Mouse (Mus musculus) right cerebral cortex, adult 2 months (tissue): ENCODE data around the gene Sash3.

ENCODE experiments used
- DNase-seq, 2 experiments: peaks; one replicate each; pipeline ENCODE4 v3.0.0; 2021 to 2022; ENCODE audit warnings: low spot score in 2 of 2

Sash3 gene

DNA sequence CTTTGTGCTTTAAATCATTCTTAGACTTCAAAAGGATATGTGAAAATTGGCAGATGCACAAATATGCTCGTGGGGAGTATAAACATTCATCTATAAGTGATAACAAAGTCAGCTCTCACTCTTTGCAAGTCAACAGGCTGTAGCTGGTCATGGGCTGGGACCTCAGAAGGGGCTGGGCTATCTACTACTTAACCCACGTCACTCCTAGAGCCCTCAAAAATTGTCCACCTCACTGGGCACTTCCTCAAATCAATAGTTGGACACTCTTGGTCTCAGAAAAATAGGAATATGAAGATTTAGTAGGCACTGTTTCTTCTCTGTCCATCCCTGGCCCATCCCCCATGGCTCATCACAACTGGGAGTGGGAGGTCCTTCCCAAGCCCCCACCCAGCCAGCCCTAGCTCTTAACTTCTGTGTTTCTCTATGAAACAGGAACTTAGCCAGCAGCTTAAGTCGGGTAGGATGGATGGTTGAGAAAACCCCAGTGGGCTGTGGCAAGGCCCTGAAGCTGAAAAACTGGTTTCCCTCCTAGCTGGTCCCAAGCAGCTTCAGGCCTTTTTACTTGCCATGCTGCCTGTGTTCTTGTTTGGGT, 5.9 kb upstream of the Sash3 start:
- DNase-seq = no peak

GRCm38 (mm10) chrX:48141481-48141880, 4.8 kb upstream of the Sash3 start:
- no peak for DNase-seq

DNA sequence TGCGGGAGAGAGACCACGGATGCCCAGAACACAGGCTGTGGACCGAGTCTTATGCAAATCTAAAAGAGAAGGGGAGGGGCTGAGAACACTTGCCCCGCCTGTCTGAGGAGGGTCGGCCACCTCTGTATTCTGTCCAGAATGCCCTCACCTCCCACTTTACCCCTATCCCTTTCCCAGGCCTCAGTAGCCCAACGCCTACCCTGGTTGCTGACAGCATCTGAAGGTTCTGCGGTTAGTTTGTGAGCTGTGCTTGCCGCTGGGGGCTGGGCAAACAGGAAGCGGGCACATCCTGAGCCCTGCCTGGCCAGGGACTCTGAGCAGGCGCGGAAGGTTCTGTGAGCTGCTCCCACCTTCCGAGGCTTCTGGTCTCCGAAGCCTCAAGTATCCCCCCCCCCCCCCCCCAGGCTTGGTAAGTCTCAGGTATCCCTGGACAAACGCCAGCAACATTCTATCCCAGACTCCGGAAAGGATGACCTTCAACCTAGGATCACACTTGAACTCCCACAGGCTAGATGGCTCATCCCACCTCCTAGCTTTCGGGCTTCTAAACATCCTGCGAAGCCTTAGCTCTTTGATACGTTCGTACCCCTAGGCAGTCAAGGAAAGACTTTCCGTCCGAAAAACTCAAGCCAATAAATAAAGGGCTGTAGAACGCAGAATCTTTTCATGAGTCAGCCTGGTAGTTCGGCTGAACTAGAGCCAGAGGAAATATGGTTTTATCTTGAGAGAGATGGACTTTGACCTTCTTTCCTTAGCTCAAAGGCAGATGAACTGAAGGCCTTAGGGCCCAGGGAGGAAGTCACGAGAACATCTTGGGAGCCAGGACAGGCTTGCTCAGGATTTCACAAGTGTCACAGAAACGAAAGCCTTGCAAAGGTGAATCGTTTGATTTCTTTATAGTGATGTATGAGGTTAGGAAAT, 2.6 kb upstream of the Sash3 start:
- no peak for DNase-seq

DNA sequence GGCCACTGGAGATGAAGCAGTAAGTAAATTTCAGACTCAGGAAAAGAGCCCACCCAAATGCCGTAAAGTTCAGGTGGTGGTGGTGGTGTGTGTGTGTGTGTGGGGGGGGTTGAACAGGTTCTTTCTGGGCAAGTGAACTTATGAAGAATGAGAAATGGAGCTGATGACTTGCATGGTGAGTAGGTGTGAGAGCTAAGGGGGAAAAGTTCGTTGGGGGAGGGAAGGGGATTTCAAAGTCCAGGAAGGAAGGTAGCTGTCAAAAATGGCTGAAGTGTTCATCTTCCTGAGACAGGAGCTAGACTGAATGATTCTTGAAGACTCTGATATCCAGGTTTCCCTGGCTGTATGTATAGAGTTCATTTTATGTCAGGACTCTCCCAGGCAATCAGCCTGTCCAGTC, 990 bp downstream of the Sash3 start:
- DNase-seq = no peak

DNA sequence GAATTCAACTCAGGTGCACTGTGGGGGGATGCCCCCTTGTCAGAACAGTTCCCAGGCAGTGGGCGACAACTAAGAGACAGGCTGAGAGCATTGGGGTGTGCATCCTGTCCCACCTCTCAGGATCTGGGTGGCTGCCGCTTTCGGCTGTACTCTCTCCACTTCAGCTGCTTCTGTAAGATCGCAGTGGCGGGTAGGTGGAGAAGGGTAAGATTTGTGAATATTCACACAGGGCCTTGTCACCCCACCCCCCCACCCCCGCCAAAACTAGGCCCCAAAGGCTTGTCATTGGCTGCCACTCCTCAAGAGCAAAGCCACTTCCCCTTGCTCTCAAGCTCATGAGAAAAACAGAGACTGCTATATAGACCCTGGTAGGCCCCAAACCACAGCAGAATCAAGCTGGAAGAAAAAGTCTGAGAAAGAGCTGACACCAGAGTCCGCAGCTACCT, 1.5 kb downstream of the Sash3 start:
- no peak for DNase-seq

DNA sequence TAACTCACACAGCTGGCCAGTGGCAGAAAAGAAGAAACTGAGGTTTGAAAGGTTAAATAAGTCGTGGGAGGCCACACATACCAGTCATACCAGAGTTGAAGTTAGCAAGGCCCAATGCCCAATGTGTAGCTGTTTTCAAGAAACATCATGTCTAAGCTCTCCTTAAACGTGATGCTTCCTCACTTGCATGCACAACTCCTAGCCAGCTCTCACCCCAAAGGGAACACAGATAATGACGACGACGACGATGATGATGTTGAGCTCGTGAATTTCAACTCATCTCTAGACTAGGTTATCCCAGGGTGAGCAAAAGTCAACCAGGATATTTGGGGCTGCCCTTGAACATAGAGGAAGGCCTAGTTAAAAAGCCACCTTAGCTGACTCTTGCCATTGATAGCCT, 5.9 kb downstream of the Sash3 start:
- DNase-seq = no peak

- DNase-seq = no peak
Measured at GRCm38 (mm10) chrX:48153414-48153813, 7.2 kb downstream of the Sash3 start.

GRCm38 (mm10) chrX:48153949-48154348, 7.7 kb downstream of the Sash3 start:
- DNase-seq = no peak

- DNase-seq = no peak
Measured at GRCm38 (mm10) chrX:48155489-48155888, 9.3 kb downstream of the Sash3 start.

- DNase-seq = no peak
Measured at GRCm38 (mm10) chrX:48157396-48157795, 11.2 kb downstream of the Sash3 start.

DNA sequence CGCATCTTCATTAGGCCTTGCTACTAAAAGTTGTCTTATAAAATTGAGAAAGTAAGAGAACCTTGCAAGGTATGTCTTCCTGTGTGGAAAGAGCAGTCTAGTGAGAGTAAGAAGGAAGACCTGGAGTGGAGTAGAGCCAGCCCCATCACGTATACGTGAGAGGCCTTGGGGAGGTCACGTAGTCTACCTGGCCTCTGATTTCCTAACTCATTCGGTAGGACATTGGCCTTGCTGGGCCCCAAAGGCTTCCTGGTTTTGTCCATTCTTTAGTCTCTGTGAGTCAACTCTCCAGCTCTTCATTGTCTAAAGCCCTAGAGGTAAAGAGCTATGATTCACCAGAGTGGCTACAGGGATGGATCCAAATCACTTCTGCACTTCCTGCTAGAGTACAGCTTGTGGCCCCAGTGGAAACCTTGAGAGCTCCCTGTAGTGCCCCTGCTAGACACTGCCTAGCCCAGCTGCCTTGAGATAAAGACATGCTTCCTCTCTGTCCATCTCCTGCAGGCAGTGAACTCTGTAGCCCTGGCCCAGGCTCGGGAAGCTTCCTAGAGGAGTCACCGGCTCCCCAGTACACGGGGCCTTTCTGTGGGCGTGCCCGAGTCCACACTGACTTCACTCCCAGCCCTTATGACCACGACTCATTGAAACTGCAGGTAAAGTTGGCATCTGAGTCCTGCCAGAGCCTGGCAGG, 12.1 kb downstream of the Sash3 start:
- DNase-seq = no peak

GRCm38 (mm10) chrX:48169892-48170291, 23.7 kb downstream of the Sash3 start:
- no peak for DNase-seq

- no peak for DNase-seq
Measured at GRCm38 (mm10) chrX:48170368-48170767, 24.1 kb downstream of the Sash3 start.

- no peak for DNase-seq
Measured at GRCm38 (mm10) chrX:48181844-48182243, 35.6 kb downstream of the Sash3 start.

DNA sequence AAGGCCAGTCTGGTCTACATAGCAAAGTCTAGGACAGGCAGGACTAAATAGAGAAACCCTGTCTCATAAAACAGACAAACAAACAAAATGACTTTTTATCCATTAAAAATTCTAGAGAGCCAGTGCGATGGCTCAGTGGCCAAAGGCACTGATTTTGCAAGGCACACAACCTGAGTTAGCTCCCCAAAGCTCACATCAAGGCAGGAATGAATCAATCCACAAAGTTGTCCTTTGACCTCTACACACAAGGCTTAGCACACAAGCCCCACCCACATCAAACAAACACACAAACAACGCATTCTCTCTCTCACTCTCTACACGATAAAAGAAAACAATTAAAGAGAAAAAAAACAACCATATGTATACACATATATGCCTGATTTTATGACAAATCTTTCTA, 38.5 kb downstream of the Sash3 start:
- no peak for DNase-seq

DNA sequence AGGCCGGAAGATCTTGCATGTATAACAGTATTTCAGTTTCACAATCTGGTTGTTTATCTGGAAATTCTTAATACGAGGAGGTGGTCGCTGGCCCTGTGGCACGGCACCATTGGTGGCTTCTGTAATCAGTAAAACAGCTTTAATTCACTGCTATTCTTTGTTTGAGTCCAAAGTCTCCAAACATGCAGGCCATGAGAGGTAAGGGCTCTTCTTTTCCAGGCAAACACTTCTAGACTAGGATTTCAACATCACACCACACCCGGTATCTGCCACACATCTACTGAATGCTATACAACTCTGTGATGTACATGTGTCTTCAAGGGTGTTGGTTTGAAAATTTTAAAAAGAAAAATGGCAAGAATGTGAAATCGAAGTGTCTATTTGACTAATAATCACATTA, 45.0 kb downstream of the Sash3 start:
- no peak for DNase-seq

- DNase-seq = no peak
Measured at GRCm38 (mm10) chrX:48193235-48194152, 47.3 kb downstream of the Sash3 start.

GRCm38 (mm10) chrX:48197856-48198255, 51.6 kb downstream of the Sash3 start:
- no peak for DNase-seq

GRCm38 (mm10) chrX:48199026-48199425, 52.8 kb downstream of the Sash3 start:
- no peak for DNase-seq

DNA sequence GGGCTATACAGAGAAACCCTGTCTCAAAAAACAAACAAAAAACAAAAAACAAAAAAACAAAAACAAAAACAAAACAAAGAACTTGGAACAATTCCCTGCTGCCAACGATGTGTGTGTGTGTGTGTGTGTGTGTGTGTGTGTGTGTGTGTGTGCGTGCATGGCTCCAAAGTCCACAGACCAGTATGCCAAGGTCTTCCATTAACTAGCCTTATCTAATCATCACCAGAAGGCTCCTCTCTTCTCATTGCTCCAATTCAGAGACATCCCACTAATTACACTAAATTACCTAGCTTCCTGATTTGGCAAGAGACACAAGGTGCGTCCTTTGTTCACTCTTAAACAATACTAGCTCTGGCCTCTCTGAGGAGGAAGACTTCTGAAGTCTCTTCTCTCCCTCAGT, 54.5 kb downstream of the Sash3 start:
- no peak for DNase-seq

DNA sequence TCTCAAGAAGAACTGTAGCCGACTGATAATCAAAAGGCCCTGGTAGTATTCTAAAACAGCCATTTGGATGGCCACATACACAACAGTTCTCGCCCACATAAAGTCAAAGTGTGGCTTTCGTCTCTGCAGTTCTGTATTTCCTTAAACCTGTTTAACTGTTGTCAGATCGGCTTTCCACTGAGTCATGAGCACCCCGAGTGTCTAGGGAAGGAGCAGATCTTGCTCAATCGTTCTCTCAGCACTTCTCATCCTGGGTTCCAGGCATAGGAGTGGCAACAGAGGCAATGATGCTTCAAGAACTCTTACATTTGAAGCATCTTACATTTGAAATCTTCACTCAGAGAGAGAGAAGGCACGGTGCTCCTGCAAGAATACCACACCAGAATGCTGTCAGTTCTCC, 55.7 kb downstream of the Sash3 start:
- no peak for DNase-seq

DNA sequence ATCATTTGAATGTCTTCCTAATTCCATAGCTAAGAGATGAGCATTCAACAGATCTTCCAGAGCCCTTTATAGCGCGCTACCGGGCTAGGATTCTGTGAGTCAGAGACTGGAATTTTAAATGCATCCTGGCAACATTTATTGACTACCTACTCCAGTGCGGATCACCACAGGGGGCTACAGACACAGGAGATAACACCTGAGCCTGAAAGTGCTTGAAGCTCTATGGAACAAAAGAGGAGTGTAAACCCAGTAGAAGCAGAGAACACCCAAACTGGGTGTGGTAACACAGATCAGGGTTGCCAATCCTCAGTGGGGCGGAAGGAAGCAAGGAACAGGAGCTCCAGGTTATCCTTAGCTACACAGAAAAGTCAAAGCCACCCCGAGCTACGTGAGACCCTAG, 56.2 kb downstream of the Sash3 start:
- DNase-seq = no peak
